Mouse (Mus musculus) mouse embryonic stem cell (cell line): ENCODE results near the gene Tmbim4.
"Not testable (repeated sequence)": the region's sequence is repeated elsewhere in the genome, so short reads cannot be mapped to it uniquely, and the experiment has no call there.

ENCODE experiments used
- in situ Hi-C, 2 experiments: fragments of 300-500 bp; cut with MboI; formaldehyde crosslinking; loops; 1 replicate in 1 of 2; 3 replicates in 1 of 2; pipeline ENCODE4 v1.14.3; 2019 to 2020; ENCODE audit warnings: low sequenced_read_pairs in 2 of 2, low pct_unique_long_range_greater_than_20kb in 1 of 2, mixed read lengths in 1 of 2; ENCODE audit not compliant: unreplicated experiment in 1 of 2

Tmbim4 gene

GRCm38 (mm10) chr10:120191165-120191564 lies 10.2 kb upstream of the Tmbim4 start:
- in situ Hi-C loops: no loop called here

GRCm38 (mm10) chr10:120192278-120192677 lies 9.1 kb upstream of the Tmbim4 start:
- in situ Hi-C loops: no loop called here

- in situ Hi-C loops: no loop called here
These were observed 8.1 kb upstream of the Tmbim4 start for GRCm38 (mm10) chr10:120193255-120193654.

- in situ Hi-C loops: no loop called here
These were observed 4.1 kb upstream of the Tmbim4 start for GRCm38 (mm10) chr10:120197061-120197835.

GRCm38 (mm10) chr10:120201961-120202402 lies 592 bp downstream of the Tmbim4 start, which contains the start of gene Irak3:
Gene Irak3, minus strand, starts transcription at chr10:120202130.
- in situ Hi-C loops: no loop called here

- in situ Hi-C loops: no loop called here
These were observed 1.3 kb downstream of the Tmbim4 start for GRCm38 (mm10) chr10:120202467-120203250.

- in situ Hi-C loops: no loop called here
These were observed 3.3 kb downstream of the Tmbim4 start for GRCm38 (mm10) chr10:120204591-120205210.

- in situ Hi-C loops: no loop called here
These were observed 6.6 kb downstream of the Tmbim4 start for GRCm38 (mm10) chr10:120208015-120208414.

- in situ Hi-C loops: no loop called here
These were observed 7.5 kb downstream of the Tmbim4 start for GRCm38 (mm10) chr10:120208575-120209538.

GRCm38 (mm10) chr10:120209539-120209925 lies 8.1 kb downstream of the Tmbim4 start:
- in situ Hi-C loops: no loop called here

- in situ Hi-C loops: no loop called here
These were observed 8.7 kb downstream of the Tmbim4 start for GRCm38 (mm10) chr10:120210096-120210495.

GRCm38 (mm10) chr10:120217099-120217498 lies 15.7 kb downstream of the Tmbim4 start:
- in situ Hi-C loops: not testable (repeated sequence)

- in situ Hi-C loops: no loop called here
These were observed 17.6 kb downstream of the Tmbim4 start for GRCm38 (mm10) chr10:120218996-120219395.

- in situ Hi-C loops: no loop called here
These were observed 18.4 kb downstream of the Tmbim4 start for GRCm38 (mm10) chr10:120219578-120220359.

- in situ Hi-C loops: no loop called here
These were observed 19.4 kb downstream of the Tmbim4 start for GRCm38 (mm10) chr10:120220776-120221175.

GRCm38 (mm10) chr10:120226871-120227661 lies 25.7 kb downstream of the Tmbim4 start, which contains the start of gene Llph:
Gene Llph, plus strand, starts transcription at chr10:120227070.
- in situ Hi-C loops: loop anchor here (25.0 kb wide), 1 partner anchor 635 kb away; no protein-coding TSS in a partner anchor
